Mouse (Mus musculus): ENCODE results near the gene Map2k6. TPM values are rescaled to one million over a fixed set of nuclear protein-coding genes. Genes with fewer than 3 reads are reported as not detected.

The Map2k6 gene
- total RNA-seq, 1 experiment from 2014 or later = 15.1 TPM

GRCm38 (mm10) chr11:110399240-110400150 lies 573 bp downstream of the Map2k6 start:
- ATAC-seq (replicated peaks; ENCODE audit: insufficient number of reproducible peaks, low FRiP score, low TSS enrichment, poor library complexity, severe bottlenecking) = no peak

DNA sequence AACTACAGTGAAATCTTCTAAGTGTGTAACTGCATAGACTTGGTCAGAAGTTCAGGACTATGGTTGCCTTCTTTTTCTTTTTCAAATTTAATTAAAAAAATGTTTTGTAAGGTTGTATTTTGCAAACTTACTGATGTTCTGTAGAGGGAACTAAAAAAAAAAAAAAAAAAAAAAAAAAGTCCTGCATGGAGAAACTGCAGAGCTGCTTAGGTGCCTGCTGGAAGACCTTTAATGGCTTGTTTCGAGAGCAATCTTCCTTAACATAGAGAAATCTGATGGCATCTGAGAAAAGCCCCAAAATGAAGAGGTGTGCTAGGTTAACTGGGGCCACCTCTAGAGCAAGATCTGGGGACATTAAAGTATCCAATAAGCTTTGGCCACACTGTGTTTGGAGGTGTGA lies 1.4 kb downstream of the Map2k6 start:
- ATAC-seq (replicated peaks; ENCODE audit: insufficient number of reproducible peaks, low FRiP score, low TSS enrichment, poor library complexity, severe bottlenecking) = no peak

DNA sequence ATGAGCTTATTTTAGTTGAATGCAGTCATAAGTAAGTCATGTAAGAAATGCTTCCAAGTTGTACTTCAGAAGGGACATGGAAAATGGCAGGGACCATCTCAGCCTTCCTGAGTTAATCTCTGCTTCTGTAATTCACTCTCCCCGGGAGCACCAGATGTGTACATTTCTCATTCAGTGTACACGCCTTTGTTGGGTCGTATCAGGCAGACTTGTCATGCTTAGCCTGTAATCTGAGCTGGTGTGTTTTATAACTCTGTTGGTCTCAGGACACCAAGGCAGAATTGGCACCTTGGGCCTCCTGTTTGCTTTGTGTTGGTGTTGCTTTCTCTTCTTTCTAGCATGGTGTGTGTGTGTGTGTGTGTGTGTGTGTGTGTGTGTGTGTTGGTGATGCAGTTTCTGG lies 3.7 kb downstream of the Map2k6 start:
- no peak for ATAC-seq (replicated peaks; ENCODE audit: insufficient number of reproducible peaks, low FRiP score, low TSS enrichment, poor library complexity, severe bottlenecking)

GRCm38 (mm10) chr11:110403602-110404001 lies 4.7 kb downstream of the Map2k6 start:
- no peak for ATAC-seq (replicated peaks; ENCODE audit: insufficient number of reproducible peaks, low FRiP score, low TSS enrichment, poor library complexity, severe bottlenecking)

GRCm38 (mm10) chr11:110405607-110406006 lies 6.7 kb downstream of the Map2k6 start:
- ATAC-seq (replicated peaks; ENCODE audit: insufficient number of reproducible peaks, low FRiP score, low TSS enrichment, poor library complexity, severe bottlenecking) = no peak

- ATAC-seq (replicated peaks; ENCODE audit: insufficient number of reproducible peaks, low FRiP score, low TSS enrichment, poor library complexity, severe bottlenecking) = no peak
These were observed 10.2 kb downstream of the Map2k6 start for GRCm38 (mm10) chr11:110409131-110409530.

DNA sequence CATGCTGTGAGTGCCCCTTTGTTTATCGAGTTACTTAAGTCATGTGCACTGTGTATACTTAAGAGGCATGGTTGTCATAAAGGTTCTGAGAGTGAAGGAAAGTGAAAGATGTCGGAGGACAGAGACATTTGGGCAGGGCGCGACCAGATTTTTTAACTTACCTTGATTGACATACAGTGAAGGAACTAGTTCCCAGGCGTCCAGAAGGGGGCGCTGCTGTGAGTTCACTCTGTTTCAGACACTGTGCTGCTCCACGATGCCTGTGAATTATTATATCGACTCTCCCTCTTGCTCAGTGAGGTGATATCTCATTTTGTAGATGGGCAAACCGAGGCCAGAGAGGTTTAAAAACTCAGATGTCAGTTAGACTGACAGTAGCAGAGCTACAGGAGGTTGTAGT lies 10.9 kb downstream of the Map2k6 start:
- ATAC-seq (replicated peaks; ENCODE audit: insufficient number of reproducible peaks, low FRiP score, low TSS enrichment, poor library complexity, severe bottlenecking) = no peak

DNA sequence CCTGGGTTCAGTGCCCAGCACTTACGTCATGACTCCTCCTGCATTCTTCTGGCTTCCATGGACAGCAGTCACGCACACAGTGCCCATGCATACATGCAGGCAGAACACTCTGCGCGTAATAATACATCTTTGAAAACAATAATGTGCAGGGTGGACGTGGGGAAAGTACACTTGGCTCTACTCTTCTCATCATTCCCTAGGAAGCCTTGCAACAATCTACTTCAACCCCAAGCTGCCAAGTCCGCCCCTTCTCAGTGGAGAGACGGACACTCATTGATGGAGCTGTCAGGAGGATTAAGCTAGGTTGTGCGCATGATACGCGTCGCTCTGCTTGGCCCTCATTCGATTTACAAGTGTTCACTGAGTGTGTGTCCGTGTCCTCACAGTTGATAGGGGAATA lies 12.7 kb downstream of the Map2k6 start:
- ATAC-seq (replicated peaks; ENCODE audit: insufficient number of reproducible peaks, low FRiP score, low TSS enrichment, poor library complexity, severe bottlenecking) = no peak

- ATAC-seq (replicated peaks; ENCODE audit: insufficient number of reproducible peaks, low FRiP score, low TSS enrichment, poor library complexity, severe bottlenecking) = no peak
These were observed 15.3 kb downstream of the Map2k6 start for GRCm38 (mm10) chr11:110414263-110414662.

DNA sequence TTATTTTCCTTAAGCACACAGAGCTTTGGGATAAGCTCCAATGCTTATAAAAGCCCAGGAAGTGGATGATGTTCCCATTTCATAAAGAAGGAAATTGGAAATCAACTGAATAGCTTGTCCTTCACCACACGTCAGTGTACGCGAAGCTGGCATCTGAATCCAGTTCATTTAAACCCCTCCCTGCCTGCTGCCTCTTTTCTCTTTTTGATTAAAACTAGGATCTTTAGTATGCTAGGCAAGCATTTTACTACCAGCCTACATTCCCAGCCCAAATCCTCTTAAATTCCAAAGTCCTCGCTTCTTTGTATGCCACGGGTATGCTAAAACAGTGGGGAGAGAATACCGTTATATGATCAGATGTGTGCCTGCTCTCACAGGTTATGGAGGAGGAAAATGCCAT lies 17.8 kb downstream of the Map2k6 start:
- no peak for ATAC-seq (replicated peaks; ENCODE audit: insufficient number of reproducible peaks, low FRiP score, low TSS enrichment, poor library complexity, severe bottlenecking)

DNA sequence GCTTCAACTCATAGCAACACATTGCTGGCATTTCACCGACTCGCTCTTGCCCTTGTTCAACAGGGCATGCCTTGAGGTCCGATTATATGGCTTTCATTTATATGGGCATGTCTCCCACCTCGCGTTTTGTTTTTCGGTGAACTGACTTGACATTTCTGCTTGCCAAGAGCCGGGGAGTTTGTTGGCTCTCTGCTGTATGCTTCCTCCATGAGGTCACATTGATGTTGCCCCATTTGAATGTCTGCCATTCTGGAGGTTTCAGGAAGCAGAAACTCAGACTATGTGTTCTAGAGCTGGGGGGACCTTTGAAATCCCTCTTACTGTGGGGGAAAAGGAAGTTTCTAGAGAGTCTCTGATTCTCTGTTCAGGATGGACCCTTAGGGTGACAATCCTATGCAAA lies 21.5 kb downstream of the Map2k6 start:
- ATAC-seq (replicated peaks; ENCODE audit: insufficient number of reproducible peaks, low FRiP score, low TSS enrichment, poor library complexity, severe bottlenecking) = no peak

GRCm38 (mm10) chr11:110426572-110427145 lies 27.7 kb downstream of the Map2k6 start:
- ATAC-seq (replicated peaks; ENCODE audit: insufficient number of reproducible peaks, low FRiP score, low TSS enrichment, poor library complexity, severe bottlenecking) = 0 out of 2 replicates have a peak, but pooled peaks have one; percentile 32

DNA sequence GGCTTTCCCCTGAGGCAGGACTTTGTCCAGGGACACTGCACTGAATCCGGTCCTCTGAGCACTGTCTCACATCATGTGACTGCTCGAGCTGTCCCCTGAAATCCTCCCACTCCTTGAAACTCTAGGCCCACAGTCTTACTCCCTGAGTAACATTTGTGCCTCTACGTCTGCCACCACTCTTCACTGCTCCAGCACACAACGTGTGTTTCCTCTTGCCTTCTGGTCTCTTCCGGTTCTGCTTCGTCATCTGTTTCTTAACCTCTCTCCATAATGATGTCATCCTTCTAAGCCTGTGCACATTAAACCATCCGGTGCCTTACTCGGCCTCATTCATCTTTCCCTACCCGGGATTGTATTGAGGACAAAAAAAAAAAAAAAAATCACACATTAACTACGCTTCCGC lies 28.2 kb downstream of the Map2k6 start:
- peak; percentile 78 for ATAC-seq (replicated peaks; ENCODE audit: insufficient number of reproducible peaks, low FRiP score, low TSS enrichment, poor library complexity, severe bottlenecking)

DNA sequence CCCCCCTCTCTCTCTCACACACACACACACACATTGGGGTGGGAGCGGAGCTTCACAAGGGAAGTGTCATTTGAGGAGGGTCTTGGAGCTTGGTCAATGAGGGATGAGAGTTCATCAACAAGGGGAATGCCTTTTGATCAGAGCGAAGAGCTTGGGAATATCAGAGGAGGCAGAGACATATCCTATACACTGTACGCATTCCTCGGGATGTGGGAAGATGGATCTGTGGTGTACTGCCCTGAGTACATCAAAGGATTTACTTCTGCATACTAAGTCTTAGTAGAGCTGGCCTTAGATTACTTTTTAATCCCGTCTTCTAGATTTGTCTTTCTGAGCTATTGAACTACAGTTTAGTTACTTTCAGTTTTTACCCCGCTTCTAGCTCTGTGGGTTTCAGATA lies 30.1 kb downstream of the Map2k6 start:
- ATAC-seq (replicated peaks; ENCODE audit: insufficient number of reproducible peaks, low FRiP score, low TSS enrichment, poor library complexity, severe bottlenecking) = no peak

- no peak for ATAC-seq (replicated peaks; ENCODE audit: insufficient number of reproducible peaks, low FRiP score, low TSS enrichment, poor library complexity, severe bottlenecking)
These were observed 31.0 kb downstream of the Map2k6 start for GRCm38 (mm10) chr11:110429837-110430418.

DNA sequence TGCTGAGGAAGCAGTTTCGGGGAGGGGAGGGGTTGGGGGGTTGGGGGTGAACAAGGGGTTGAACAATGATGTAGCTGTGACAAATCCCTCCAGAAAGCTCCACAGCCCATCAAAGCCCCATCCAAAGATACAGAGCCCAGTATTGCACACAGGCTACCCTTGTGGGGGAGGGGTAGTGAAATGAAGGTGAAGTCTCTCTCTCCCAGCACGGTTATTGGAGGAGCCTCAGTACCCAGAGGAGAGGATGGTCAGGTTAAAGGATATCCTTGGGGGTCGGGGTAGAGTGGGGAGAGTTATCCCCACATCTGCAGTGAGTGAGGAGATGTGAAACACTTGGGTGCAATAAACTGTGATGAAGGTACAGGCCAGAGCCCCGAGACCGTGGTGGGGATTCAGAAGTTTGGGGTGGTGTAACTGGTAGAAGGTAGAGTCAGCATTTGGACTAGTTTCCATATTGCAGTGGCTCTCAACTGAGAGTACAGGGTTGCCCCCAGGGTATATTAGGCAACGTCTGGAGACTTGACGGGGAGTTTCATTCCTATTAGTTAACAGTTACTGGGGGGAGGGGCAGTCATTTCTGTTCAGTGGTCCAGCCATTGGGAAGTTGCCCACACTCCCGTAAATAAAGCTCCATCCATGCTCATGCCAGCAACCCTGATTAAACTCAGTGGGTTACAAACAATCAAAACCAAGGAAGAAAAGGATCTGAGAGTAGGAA lies 37.1 kb downstream of the Map2k6 start:
- no peak for ATAC-seq (replicated peaks; ENCODE audit: insufficient number of reproducible peaks, low FRiP score, low TSS enrichment, poor library complexity, severe bottlenecking)

GRCm38 (mm10) chr11:110436998-110437397 lies 38.1 kb downstream of the Map2k6 start:
- ATAC-seq (replicated peaks; ENCODE audit: insufficient number of reproducible peaks, low FRiP score, low TSS enrichment, poor library complexity, severe bottlenecking) = no peak

- no peak for ATAC-seq (replicated peaks; ENCODE audit: insufficient number of reproducible peaks, low FRiP score, low TSS enrichment, poor library complexity, severe bottlenecking)
These were observed 39.2 kb downstream of the Map2k6 start for GRCm38 (mm10) chr11:110438135-110438534.

- ATAC-seq (replicated peaks; ENCODE audit: insufficient number of reproducible peaks, low FRiP score, low TSS enrichment, poor library complexity, severe bottlenecking) = no peak
These were observed 39.9 kb downstream of the Map2k6 start for GRCm38 (mm10) chr11:110438700-110439296.

Measured in monocyte, adult 5-6 weeks (primary cell).